Mouse (Mus musculus) kidney, adult 9 months (tissue): ENCODE data around the gene Gm47959.
"Not testable (repeated sequence)": the region's sequence is repeated elsewhere in the genome, so short reads cannot be mapped to it uniquely, and the experiment has no call there.

Experiments used
- DNase-seq: peaks from one replicate; pipeline ENCODE4 v3.0.0; 2022

Gene Gm47959

GRCm38 (mm10) chr1:83000306-83000705 is at the start of gene Gm47959:
TSS of gene Gm47959 (plus strand) at chr1:83000548.
- not testable (repeated sequence) for DNase-seq

- DNase-seq, result not testable (repeated sequence)
Measured at GRCm38 (mm10) chr1:82955913-82956312, 44.4 kb upstream of the Gm47959 start, which contains the start of gene Gm7544. TSS of gene Gm7544 (minus strand) at chr1:82956013.

GRCm38 (mm10) chr1:82959870-82960385 is 40.4 kb upstream of the Gm47959 start, which contains the start of gene Gm47955:
TSS of gene Gm47955 (plus strand) at chr1:82960286.
- DNase-seq, result no peak

- no peak for DNase-seq
Measured at GRCm38 (mm10) chr1:82966413-82966812, 33.9 kb upstream of the Gm47959 start.

GRCm38 (mm10) chr1:82972046-82972445 is 28.3 kb upstream of the Gm47959 start:
- DNase-seq, result peak; percentile 23

- peak; percentile 35 for DNase-seq
Measured at GRCm38 (mm10) chr1:82973244-82973643, 27.1 kb upstream of the Gm47959 start.

GRCm38 (mm10) chr1:82973901-82974300 is 26.4 kb upstream of the Gm47959 start:
- DNase-seq, result no peak

GRCm38 (mm10) chr1:82974342-82974741 is 26.0 kb upstream of the Gm47959 start:
- DNase-seq, result no peak

GRCm38 (mm10) chr1:82975750-82976149 is 24.6 kb upstream of the Gm47959 start:
- peak; percentile 32 for DNase-seq

- DNase-seq, result no peak
Measured at GRCm38 (mm10) chr1:82977840-82978239, 22.5 kb upstream of the Gm47959 start.

- no peak for DNase-seq
Measured at GRCm38 (mm10) chr1:82986738-82987137, 13.6 kb upstream of the Gm47959 start.

- DNase-seq, result peak; percentile 84
Measured at GRCm38 (mm10) chr1:82987530-82988198, 12.7 kb upstream of the Gm47959 start.

GRCm38 (mm10) chr1:82991062-82991461 is 9.3 kb upstream of the Gm47959 start:
- DNase-seq, result peak; percentile 78

GRCm38 (mm10) chr1:82991596-82991995 is 8.8 kb upstream of the Gm47959 start:
- peak; percentile 11 for DNase-seq

- peak; percentile 88 for DNase-seq
Measured at GRCm38 (mm10) chr1:82992093-82992492, 8.3 kb upstream of the Gm47959 start.

GRCm38 (mm10) chr1:82993947-82994346 is 6.4 kb upstream of the Gm47959 start:
- DNase-seq, result no peak

GRCm38 (mm10) chr1:83006218-83007179 is 6.2 kb downstream of the Gm47959 start:
- DNase-seq, result no peak

GRCm38 (mm10) chr1:83007471-83007870 is 7.1 kb downstream of the Gm47959 start:
- no peak for DNase-seq

GRCm38 (mm10) chr1:83014477-83014876 is 14.1 kb downstream of the Gm47959 start:
- no peak for DNase-seq

GRCm38 (mm10) chr1:83015329-83015879 is 15.1 kb downstream of the Gm47959 start:
- peak; percentile 34 for DNase-seq

- peak; percentile 67 for DNase-seq
Measured at GRCm38 (mm10) chr1:83016556-83016955, 16.2 kb downstream of the Gm47959 start.

- peak; percentile 27 for DNase-seq
Measured at GRCm38 (mm10) chr1:83031950-83032349, 31.6 kb downstream of the Gm47959 start.

- DNase-seq, result no peak
Measured at GRCm38 (mm10) chr1:83032508-83032907, 32.2 kb downstream of the Gm47959 start.
